12 mouse cellular contexts compared by ENCODE assay signal in genomic region chr5:135353564-135353963, GRCm38 (mm10). TPM values are rescaled to one million over a fixed set of nuclear protein-coding genes. Genes with fewer than 3 reads are reported as not detected.
DNase-seq lines count a peak whose midpoint lies in the region; ATAC-seq and TF ChIP-seq lines count a peak whose summit lies in the region.
"Had no signal": no experiment of that assay in that cellular context is flagged by ENCODE, and none has a peak within 500 bp of the region (broad histone marks: within the 10 kb centered on the region; RNA-seq: fewer than 3 reads in every experiment).

No protein-coding gene starts in this region.

- no peak for ATAC-seq in midbrain, embryonic 11.5 days (ENCODE audit: low FRiP score)
- no peak for ATAC-seq in midbrain, embryonic 15.5 days (replicated peaks)
- no peak for ATAC-seq in erythroid progenitor cell, adult 5-6 weeks (replicated peaks; ENCODE audit: low FRiP score, poor library complexity, severe bottlenecking)

- TF ChIP-seq CTCF in gastrocnemius, adult 2 months (IDR thresholded peaks at IDR 0.05): peak; percentile 37; the same call in 1 of the 2 replicates

- H3K4me1 ChIP-seq in midbrain, embryonic 11.5 days (ENCODE audit: control insufficient read depth, insufficient read depth, low read length): no peaks in the 10 kb centered on the region
- no peaks in the 10 kb centered on the region for H3K4me1 ChIP-seq in midbrain, embryonic 15.5 days

- no peak for DNase-seq in gastrocnemius, adult 2 months
- DNase-seq in gastrocnemius, postnatal 4 days (ENCODE audit: low spot score in 2 of 2): no peak
- peak; percentile 91 for DNase-seq in midbrain, embryonic 11.5 days (ENCODE audit: low spot score, missing footprints)
- peak; percentile 63 for DNase-seq in embryo, embryonic 10.5 days (ENCODE audit: low spot score)
- DNase-seq in mesoderm, embryonic 11.5 days (ENCODE audit: low read depth, low spot score): peak; percentile 54
- DNase-seq in heart, adult 18-20 months: no peak
- DNase-seq: cerebellum, adult 11 months; gastrocnemius, postnatal 14 days; kidney, postnatal 14 days; lung, postnatal 36 days had no signal

- H3K4me3 ChIP-seq in gastrocnemius, adult 2 months: no peak overlapping the region
- no peak overlapping the region for H3K4me3 ChIP-seq in midbrain, embryonic 11.5 days (ENCODE audit: low read depth, low read length)
- H3K4me3 ChIP-seq in midbrain, embryonic 15.5 days: no peak overlapping the region

- no peaks in the 10 kb centered on the region for H3K9me3 ChIP-seq in midbrain, embryonic 11.5 days (ENCODE audit: control insufficient read depth, low read length)
- H3K9me3 ChIP-seq in midbrain, embryonic 15.5 days: peaks cover 7% of the 10 kb centered on the region; the same call in 1 of the 2 replicates

- H3K27me3 ChIP-seq in midbrain, embryonic 11.5 days (ENCODE audit: control insufficient read depth, insufficient read depth, low read length): no peaks in the 10 kb centered on the region
- H3K27me3 ChIP-seq in midbrain, embryonic 15.5 days (replicated peaks): no peaks in the 10 kb centered on the region

- H3K36me3 ChIP-seq in midbrain, embryonic 11.5 days (ENCODE audit: control insufficient read depth, insufficient read depth, low read length): no peaks in the 10 kb centered on the region
- no peaks in the 10 kb centered on the region for H3K36me3 ChIP-seq in midbrain, embryonic 15.5 days (replicated peaks)

- H3K4me2 ChIP-seq in midbrain, embryonic 11.5 days: no peak overlapping the region
- H3K4me2 ChIP-seq in midbrain, embryonic 15.5 days: no peak overlapping the region

- intact Hi-C loops in gastrocnemius, adult 2 months (cut with DNase I): no loop called here

- 19% methylated on average over 20 of the region's 20 CpGs for WGBS in midbrain, embryonic 11.5 days
- WGBS in midbrain, embryonic 15.5 days: 19% methylated on average over 20 of the region's 20 CpGs

- H3K9ac ChIP-seq in midbrain, embryonic 11.5 days (ENCODE audit: low read length): no peak overlapping the region
- no peak overlapping the region for H3K9ac ChIP-seq in midbrain, embryonic 15.5 days

- no peak overlapping the region for H3K27ac ChIP-seq in gastrocnemius, adult 2 months
- no peak overlapping the region for H3K27ac ChIP-seq in midbrain, embryonic 11.5 days (ENCODE audit: low read depth, low read length)
- no peak overlapping the region for H3K27ac ChIP-seq in midbrain, embryonic 15.5 days

RNA-seq across cellular contexts. Expression of gene Trim50, which starts 0.5 kb away (rescaled TPM):
- total RNA-seq in gastrocnemius, adult 2 months (2021): not detected
- total RNA-seq in gastrocnemius, postnatal 4 days (2021): not detected
- polyA plus RNA-seq in midbrain, embryonic 11.5 days (2014; fragmentation: Nextera tagmentation; extraction: Ambion mirVana): not detected in 2 replicates
- not detected in 2 replicates for polyA plus RNA-seq in midbrain, embryonic 15.5 days (2015; fragmentation: Nextera tagmentation; extraction: Ambion mirVana)
- total RNA-seq in erythroid progenitor cell, adult 5-6 weeks (2015; ENCODE audit: low replicate concordance): not detected in 2 replicates
- total RNA-seq in erythroid progenitor cell, adult 5-6 weeks (2017; ENCODE audit: low replicate concordance): not detected in 2 replicates
- total RNA-seq in heart, adult 18-20 months (2021): under 1 TPM in 1 of 2 experiments, not detected in 1; 0.40 TPM
- total RNA-seq: gastrocnemius, postnatal 14 days had no signal

RNA-seq across cellular contexts. Expression of gene Fkbp6, which starts 3.7 kb away (rescaled TPM):
- not detected for total RNA-seq in gastrocnemius, adult 2 months (2021)
- total RNA-seq in gastrocnemius, postnatal 4 days (2021): under 1 TPM; 0.32 to 0.36 TPM
- polyA plus RNA-seq in midbrain, embryonic 11.5 days (2014; fragmentation: Nextera tagmentation; extraction: Ambion mirVana): 0.12 TPM in 1 of 2 replicates, not detected in the other
- 0.18 TPM in 1 of 2 replicates, not detected in the other for polyA plus RNA-seq in midbrain, embryonic 15.5 days (2015; fragmentation: Nextera tagmentation; extraction: Ambion mirVana)
- total RNA-seq in erythroid progenitor cell, adult 5-6 weeks (2015; ENCODE audit: low replicate concordance): not detected in 2 replicates
- not detected in 2 replicates for total RNA-seq in erythroid progenitor cell, adult 5-6 weeks (2017; ENCODE audit: low replicate concordance)
- under 1 TPM; 0.36 to 0.57 TPM for total RNA-seq in heart, adult 18-20 months (2021)
- total RNA-seq: gastrocnemius, postnatal 14 days had no signal

RNA-seq across cellular contexts. Expression of gene Nsun5, which starts 16.2 kb away (rescaled TPM):
- total RNA-seq in gastrocnemius, adult 2 months (2021): 1 to 10 TPM; 7.8 to 9.2 TPM
- total RNA-seq in gastrocnemius, postnatal 4 days (2021): 10 to 100 TPM; 12.4 to 14.2 TPM
- 29.6 and 30.0 TPM in 2 replicates for polyA plus RNA-seq in midbrain, embryonic 11.5 days (2014; fragmentation: Nextera tagmentation; extraction: Ambion mirVana)
- polyA plus RNA-seq in midbrain, embryonic 15.5 days (2015; fragmentation: Nextera tagmentation; extraction: Ambion mirVana): 35.3 and 37.3 TPM in 2 replicates
- 2.5 and 2.9 TPM in 2 replicates for total RNA-seq in erythroid progenitor cell, adult 5-6 weeks (2015; ENCODE audit: low replicate concordance)
- total RNA-seq in erythroid progenitor cell, adult 5-6 weeks (2017; ENCODE audit: low replicate concordance): 3.7 and 6.4 TPM in 2 replicates
- 10 to 100 TPM; 17.1 TPM for total RNA-seq in heart, adult 18-20 months (2021)

RNA-seq across cellular contexts. Expression of gene Pom121, which starts 40.8 kb away (rescaled TPM):
- total RNA-seq in gastrocnemius, adult 2 months (2021): 10 to 100 TPM; 11.0 to 12.3 TPM
- total RNA-seq in gastrocnemius, postnatal 4 days (2021): 10 to 100 TPM; 22.1 to 23.6 TPM
- 14.4 and 17.2 TPM in 2 replicates for polyA plus RNA-seq in midbrain, embryonic 11.5 days (2014; fragmentation: Nextera tagmentation; extraction: Ambion mirVana)
- polyA plus RNA-seq in midbrain, embryonic 15.5 days (2015; fragmentation: Nextera tagmentation; extraction: Ambion mirVana): 11.4 and 11.8 TPM in 2 replicates
- 43.2 and 48.2 TPM in 2 replicates for total RNA-seq in erythroid progenitor cell, adult 5-6 weeks (2015; ENCODE audit: low replicate concordance)
- 15.7 and 25.2 TPM in 2 replicates for total RNA-seq in erythroid progenitor cell, adult 5-6 weeks (2017; ENCODE audit: low replicate concordance)
- 10 to 100 TPM; 11.4 to 12.4 TPM for total RNA-seq in heart, adult 18-20 months (2021)

Comparison
In these comparisons a context has a peak if more than half of its experiments do, and no peak if none do; other contexts are left out.
1. DNase-seq: peak in midbrain, embryonic 11.5 days (single experiment), embryo, embryonic 10.5 days (single experiment) and mesoderm, embryonic 11.5 days (single experiment); none in gastrocnemius, adult 2 months (single experiment), gastrocnemius, postnatal 4 days (0 of 2) and heart, adult 18-20 months (0 of 2).